Mouse (Mus musculus) embryonic facial prominence, embryonic 10.5 days (tissue): ENCODE results near the gene Auts2. TPM values are rescaled to one million over a fixed set of nuclear protein-coding genes. Genes with fewer than 3 reads are reported as not detected.

Experiments used
- DNase-seq: peaks from one replicate; pipeline ENCODE4 v3.0.0-alpha.2; 2017; ENCODE audit warnings: low spot score
- H3K27ac ChIP-seq: fragments of 300-500 bp; sonication (generic); replicated peaks from 2 replicates; pipeline ENCODE4 v1.5.1; 2016; ENCODE audit warnings: mild to moderate bottlenecking
- H3K27me3 ChIP-seq: fragments of 300-500 bp; sonication (generic); replicated peaks from 2 replicates; pipeline ENCODE4 v1.6.1; 2016; ENCODE audit warnings: low read depth, mild to moderate bottlenecking; ENCODE audit not compliant: poor library complexity, severe bottlenecking
- H3K36me3 ChIP-seq: fragments of 300-500 bp; sonication (generic); replicated peaks from 2 replicates; pipeline ENCODE4 v1.6.1; 2016; ENCODE audit warnings: mild to moderate bottlenecking, moderate library complexity
- H3K4me1 ChIP-seq: fragments of 300-500 bp; sonication (generic); 2 replicates; pipeline ENCODE4 v1.6.1; 2016
- H3K4me3 ChIP-seq: fragments of 300-500 bp; sonication (generic); 2 replicates; pipeline ENCODE4 v1.5.1; 2016; ENCODE audit warnings: mild to moderate bottlenecking, moderate library complexity
- H3K9me3 ChIP-seq: fragments of 300-500 bp; sonication (generic); 2 replicates; pipeline ENCODE4 v1.6.1; 2016; ENCODE audit warnings: mild to moderate bottlenecking
- WGBS: fragments of 180-500 bp; shearing (Covaris S2); methylation state at CpG from one replicate; pipeline ENCODE4 v1.1.7; 2016; 5-methylcytosine and 5-hydroxymethylcytosine counted together
- polyA plus RNA-seq: library from polyadenylated mRNA; unstranded; fragments of >200 nt; fragmentation: Nextera tagmentation; extraction: Ambion mirVana; gene quantifications from 2 replicates; pipeline ENCODE4 v1.2.1, GENCODE M21; 2016

Auts2 gene
- polyA plus RNA-seq, 1 experiment from 2014 or later: 50.0 TPM

- H3K4me3 ChIP-seq: no peak overlapping the region
- no peak overlapping the region for H3K27ac ChIP-seq
- no peaks in the 10 kb centered on the region for H3K36me3 ChIP-seq
- H3K27me3 ChIP-seq: no peaks in the 10 kb centered on the region
- 52% methylated on average over 3 of the region's 3 CpGs for WGBS
- H3K9me3 ChIP-seq: peaks cover 15% of the 10 kb centered on the region
- peak; percentile 28 for DNase-seq
- H3K4me1 ChIP-seq: peaks cover 19% of the 10 kb centered on the region
Observed at GRCm38 (mm10) chr5:131956998-131957397, 586.1 kb downstream of the Auts2 start.

GRCm38 (mm10) chr5:131956090-131956489 lies 587.1 kb downstream of the Auts2 start:
- Histone ChIP-seq H3K36me3 (no peaks in the 10 kb centered on the region), H3K4me3 (no peak overlapping the region), H3K4me1 (peaks cover 19% of the 10 kb centered on the region), H3K9me3 (peaks cover 15% of the 10 kb centered on the region), H3K27ac (peak overlapping the region; percentile 57), H3K27me3 (no peaks in the 10 kb centered on the region)
- WGBS: 30% methylated on average over 7 of the region's 7 CpGs
- DNase-seq: no peak

- no peaks in the 10 kb centered on the region for H3K36me3 ChIP-seq
- H3K27ac ChIP-seq: no peak overlapping the region
- DNase-seq: no peak
- 80% methylated on average over 8 of the region's 8 CpGs for WGBS
- H3K4me1 ChIP-seq: peaks cover 19% of the 10 kb centered on the region
- H3K9me3 ChIP-seq: peaks cover 15% of the 10 kb centered on the region
- H3K27me3 ChIP-seq: no peaks in the 10 kb centered on the region
- no peak overlapping the region for H3K4me3 ChIP-seq
Observed at GRCm38 (mm10) chr5:131955227-131956016, 587.7 kb downstream of the Auts2 start.

- 22% methylated on average over 7 of the region's 7 CpGs for WGBS
- peak overlapping the region; percentile 76 for H3K27ac ChIP-seq
- DNase-seq: peak; percentile 71
- peaks cover 56% of the 10 kb centered on the region for H3K4me1 ChIP-seq
- no peaks in the 10 kb centered on the region for H3K27me3 ChIP-seq
- no peaks in the 10 kb centered on the region for H3K36me3 ChIP-seq
- no peak overlapping the region for H3K4me3 ChIP-seq
- H3K9me3 ChIP-seq: no peaks in the 10 kb centered on the region
Observed at GRCm38 (mm10) chr5:131948571-131949151, 594.5 kb downstream of the Auts2 start.

GRCm38 (mm10) chr5:131946801-131947200 lies 596.3 kb downstream of the Auts2 start:
- Histone ChIP-seq H3K9me3 (no peaks in the 10 kb centered on the region), H3K4me1 (peaks cover 56% of the 10 kb centered on the region), H3K27me3 (no peaks in the 10 kb centered on the region), H3K36me3 (no peaks in the 10 kb centered on the region), H3K4me3 (no peak overlapping the region), H3K27ac (no peak overlapping the region)
- 53% methylated on average over 5 of the region's 5 CpGs for WGBS
- DNase-seq: peak; percentile 63

- Histone ChIP-seq H3K27ac (no peak overlapping the region), H3K4me1 (peaks cover 52% of the 10 kb centered on the region), H3K9me3 (no peaks in the 10 kb centered on the region), H3K4me3 (no peak overlapping the region), H3K27me3 (no peaks in the 10 kb centered on the region), H3K36me3 (no peaks in the 10 kb centered on the region)
- no peak for DNase-seq
- WGBS: 36% methylated on average over 2 of the region's 2 CpGs
Observed at GRCm38 (mm10) chr5:131944761-131945160, 598.4 kb downstream of the Auts2 start.

- Histone ChIP-seq H3K36me3 (no peaks in the 10 kb centered on the region), H3K9me3 (no peaks in the 10 kb centered on the region), H3K27ac (no peak overlapping the region), H3K4me1 (peaks cover 18% of the 10 kb centered on the region), H3K27me3 (peaks cover 5% of the 10 kb centered on the region; the same call in 1 of the 2 replicates), H3K4me3 (no peak overlapping the region)
- WGBS: 67% methylated on average over 7 of the region's 7 CpGs
- DNase-seq: peak; percentile 63
Observed at GRCm38 (mm10) chr5:131928696-131929095, 614.4 kb downstream of the Auts2 start.

- Histone ChIP-seq H3K27me3 (peaks cover 28% of the 10 kb centered on the region), H3K36me3 (no peaks in the 10 kb centered on the region), H3K27ac (no peak overlapping the region), H3K9me3 (no peaks in the 10 kb centered on the region), H3K4me1 (peaks cover 8% of the 10 kb centered on the region), H3K4me3 (no peak overlapping the region)
- WGBS: 92% methylated on average over 4 of the region's 4 CpGs
- DNase-seq: no peak
Observed at GRCm38 (mm10) chr5:131922759-131923158, 620.4 kb downstream of the Auts2 start.

GRCm38 (mm10) chr5:131922118-131922517 lies 621.0 kb downstream of the Auts2 start:
- no peak for DNase-seq
- Histone ChIP-seq H3K36me3 (no peaks in the 10 kb centered on the region), H3K27ac (no peak overlapping the region), H3K4me3 (no peak overlapping the region), H3K4me1 (peaks cover 9% of the 10 kb centered on the region), H3K9me3 (no peaks in the 10 kb centered on the region), H3K27me3 (peaks cover 31% of the 10 kb centered on the region)
- WGBS: 73% methylated on average over 5 of the region's 5 CpGs

GRCm38 (mm10) chr5:131919983-131920777 lies 623.0 kb downstream of the Auts2 start:
- Histone ChIP-seq H3K27me3 (peaks cover 33% of the 10 kb centered on the region), H3K27ac (no peak overlapping the region), H3K36me3 (no peaks in the 10 kb centered on the region), H3K4me3 (no peak overlapping the region), H3K4me1 (peaks cover 17% of the 10 kb centered on the region), H3K9me3 (no peaks in the 10 kb centered on the region)
- 73% methylated on average over 12 of the region's 12 CpGs for WGBS
- no peak for DNase-seq

- no peak for DNase-seq
- H3K27ac ChIP-seq: no peak overlapping the region
- H3K4me1 ChIP-seq: peaks cover 25% of the 10 kb centered on the region
- WGBS: 81% methylated on average over 12 of the region's 12 CpGs
- H3K27me3 ChIP-seq: peaks cover 33% of the 10 kb centered on the region
- H3K4me3 ChIP-seq: no peak overlapping the region
- no peaks in the 10 kb centered on the region for H3K9me3 ChIP-seq
- no peaks in the 10 kb centered on the region for H3K36me3 ChIP-seq
Observed at GRCm38 (mm10) chr5:131916791-131917403, 626.2 kb downstream of the Auts2 start.

- no peak overlapping the region for H3K27ac ChIP-seq
- H3K27me3 ChIP-seq: peaks cover 28% of the 10 kb centered on the region
- no peak overlapping the region for H3K4me3 ChIP-seq
- 70% methylated on average over 8 of the region's 8 CpGs for WGBS
- no peak for DNase-seq
- peaks cover 19% of the 10 kb centered on the region; the same call in 1 of the 2 replicates for H3K4me1 ChIP-seq
- 0 out of 2 replicates have a peak, but pooled peaks cover 2% of the 10 kb centered on the region for H3K9me3 ChIP-seq
- H3K36me3 ChIP-seq: 0 out of 2 replicates have a peak, but pooled peaks cover 7% of the 10 kb centered on the region
Observed at GRCm38 (mm10) chr5:131913562-131913961, 629.6 kb downstream of the Auts2 start.
